Mouse (Mus musculus): ENCODE data around the gene Opcml. TPM values are rescaled to one million over a fixed set of nuclear protein-coding genes. Genes with fewer than 3 reads are reported as not detected.
A peak's percentile ranks its signal among the peaks of the same experiment; 100 is the strongest.

Gene Opcml
- polyA plus RNA-seq, 1 experiment from 2014 or later, result 0.97 TPM

GRCm38 (mm10) chr9:28181916-28182315, 391.3 kb downstream of the Opcml start:
- Histone ChIP-seq H3K9ac (ENCODE audit: low read depth, low read length) (no peak overlapping the region), H3K4me3 (replicated peaks; ENCODE audit: low read depth, low read length) (no peak overlapping the region), H3K4me1 (replicated peaks; ENCODE audit: insufficient read depth, low read length) (no peaks in the 10 kb centered on the region), H3K4me2 (ENCODE audit: low read length) (no peak overlapping the region), H3K27ac (no peak overlapping the region), H3K9me3 (replicated peaks; ENCODE audit: low read length) (no peaks in the 10 kb centered on the region), H3K36me3 (ENCODE audit: insufficient read depth, low read length) (no peaks in the 10 kb centered on the region), H3K27me3 (ENCODE audit: insufficient read depth, low read length) (no peaks in the 10 kb centered on the region)
- ATAC-seq (replicated peaks; ENCODE audit: low FRiP score, low read depth) (no peak), DNase-seq (ENCODE audit: low spot score) (no peak)
- TF ChIP-seq CTCF (IDR thresholded peaks at IDR 0.05; ENCODE audit: low read depth), result no peak
- 60% methylated on average over 7 of the region's 7 CpGs for WGBS

- Histone ChIP-seq H3K36me3 (ENCODE audit: insufficient read depth, low read length) (no peaks in the 10 kb centered on the region), H3K9ac (ENCODE audit: low read depth, low read length) (no peak overlapping the region), H3K4me1 (replicated peaks; ENCODE audit: insufficient read depth, low read length) (no peaks in the 10 kb centered on the region), H3K4me2 (ENCODE audit: low read length) (no peak overlapping the region), H3K9me3 (replicated peaks; ENCODE audit: low read length) (no peaks in the 10 kb centered on the region), H3K27ac (no peak overlapping the region), H3K27me3 (ENCODE audit: insufficient read depth, low read length) (no peaks in the 10 kb centered on the region), H3K4me3 (replicated peaks; ENCODE audit: low read depth, low read length) (no peak overlapping the region)
- whole genome bisulfite sequencing, result 79% methylated on average over 2 of the region's 2 CpGs
- DNase-seq (ENCODE audit: low spot score) (no peak), ATAC-seq (replicated peaks; ENCODE audit: low FRiP score, low read depth) (no peak)
- no peak for TF ChIP-seq CTCF (IDR thresholded peaks at IDR 0.05; ENCODE audit: low read depth)
Measured at GRCm38 (mm10) chr9:28190226-28190625, 399.7 kb downstream of the Opcml start.

GRCm38 (mm10) chr9:28190751-28191150, 400.2 kb downstream of the Opcml start:
- Histone ChIP-seq H3K27me3 (ENCODE audit: insufficient read depth, low read length) (no peaks in the 10 kb centered on the region), H3K4me2 (ENCODE audit: low read length) (no peak overlapping the region), H3K27ac (no peak overlapping the region), H3K9ac (ENCODE audit: low read depth, low read length) (no peak overlapping the region), H3K4me3 (replicated peaks; ENCODE audit: low read depth, low read length) (no peak overlapping the region), H3K4me1 (replicated peaks; ENCODE audit: insufficient read depth, low read length) (no peaks in the 10 kb centered on the region), H3K36me3 (ENCODE audit: insufficient read depth, low read length) (no peaks in the 10 kb centered on the region), H3K9me3 (replicated peaks; ENCODE audit: low read length) (no peaks in the 10 kb centered on the region)
- DNase-seq (ENCODE audit: low spot score), result no peak
- ATAC-seq (replicated peaks; ENCODE audit: low FRiP score, low read depth), result no peak
- TF ChIP-seq CTCF (IDR thresholded peaks at IDR 0.05; ENCODE audit: low read depth), result no peak
- whole genome bisulfite sequencing, result 80% methylated on average over 1 of the region's 1 CpGs

- H3K36me3 ChIP-seq (ENCODE audit: insufficient read depth, low read length), result no peaks in the 10 kb centered on the region
- no peak overlapping the region for H3K4me3 ChIP-seq (replicated peaks; ENCODE audit: low read depth, low read length)
- 79% methylated on average over 2 of the region's 2 CpGs for WGBS
- H3K27me3 ChIP-seq (ENCODE audit: insufficient read depth, low read length), result no peaks in the 10 kb centered on the region
- no peaks in the 10 kb centered on the region for H3K4me1 ChIP-seq (replicated peaks; ENCODE audit: insufficient read depth, low read length)
- H3K9ac ChIP-seq (ENCODE audit: low read depth, low read length), result no peak overlapping the region
- H3K4me2 ChIP-seq (ENCODE audit: low read length), result no peak overlapping the region
- ATAC-seq (replicated peaks; ENCODE audit: low FRiP score, low read depth) (no peak), DNase-seq (ENCODE audit: low spot score) (no peak)
- no peak overlapping the region for H3K27ac ChIP-seq
- TF ChIP-seq CTCF (IDR thresholded peaks at IDR 0.05; ENCODE audit: low read depth), result no peak
- no peaks in the 10 kb centered on the region for H3K9me3 ChIP-seq (replicated peaks; ENCODE audit: low read length)
Measured at GRCm38 (mm10) chr9:28196550-28196949, 406.0 kb downstream of the Opcml start.

- no peak overlapping the region for H3K4me2 ChIP-seq (ENCODE audit: low read length)
- no peak overlapping the region for H3K9ac ChIP-seq (ENCODE audit: low read depth, low read length)
- no peak overlapping the region for H3K27ac ChIP-seq
- ATAC-seq (replicated peaks; ENCODE audit: low FRiP score, low read depth), result no peak
- WGBS, result 46% methylated on average over 2 of the region's 2 CpGs
- no peak for DNase-seq (ENCODE audit: low spot score)
- H3K9me3 ChIP-seq (replicated peaks; ENCODE audit: low read length), result no peaks in the 10 kb centered on the region
- H3K27me3 ChIP-seq (ENCODE audit: insufficient read depth, low read length), result no peaks in the 10 kb centered on the region
- H3K36me3 ChIP-seq (ENCODE audit: insufficient read depth, low read length), result no peaks in the 10 kb centered on the region
- H3K4me1 ChIP-seq (replicated peaks; ENCODE audit: insufficient read depth, low read length), result no peaks in the 10 kb centered on the region
- no peak overlapping the region for H3K4me3 ChIP-seq (replicated peaks; ENCODE audit: low read depth, low read length)
- no peak for TF ChIP-seq CTCF (IDR thresholded peaks at IDR 0.05; ENCODE audit: low read depth)
Measured at GRCm38 (mm10) chr9:28197061-28197460, 406.5 kb downstream of the Opcml start.

GRCm38 (mm10) chr9:28197631-28198030, 407.1 kb downstream of the Opcml start:
- ATAC-seq (replicated peaks; ENCODE audit: low FRiP score, low read depth), result no peak
- peak; percentile 85 for TF ChIP-seq CTCF (IDR thresholded peaks at IDR 0.05; ENCODE audit: low read depth)
- DNase-seq (ENCODE audit: low spot score), result peak; percentile 67
- no peak overlapping the region for H3K4me2 ChIP-seq (ENCODE audit: low read length)
- no peaks in the 10 kb centered on the region for H3K4me1 ChIP-seq (replicated peaks; ENCODE audit: insufficient read depth, low read length)
- no peak overlapping the region for H3K4me3 ChIP-seq (replicated peaks; ENCODE audit: low read depth, low read length)
- no peaks in the 10 kb centered on the region for H3K27me3 ChIP-seq (ENCODE audit: insufficient read depth, low read length)
- H3K9ac ChIP-seq (ENCODE audit: low read depth, low read length), result no peak overlapping the region
- WGBS, result 25% methylated on average over 3 of the region's 3 CpGs
- H3K27ac ChIP-seq, result no peak overlapping the region
- H3K36me3 ChIP-seq (ENCODE audit: insufficient read depth, low read length), result no peaks in the 10 kb centered on the region
- no peaks in the 10 kb centered on the region for H3K9me3 ChIP-seq (replicated peaks; ENCODE audit: low read length)

- ATAC-seq (replicated peaks; ENCODE audit: low FRiP score, low read depth) (no peak), DNase-seq (ENCODE audit: low spot score) (no peak)
- Histone ChIP-seq H3K9me3 (replicated peaks; ENCODE audit: low read length) (no peaks in the 10 kb centered on the region), H3K4me2 (ENCODE audit: low read length) (no peak overlapping the region), H3K36me3 (ENCODE audit: insufficient read depth, low read length) (no peaks in the 10 kb centered on the region), H3K27ac (no peak overlapping the region), H3K4me3 (replicated peaks; ENCODE audit: low read depth, low read length) (no peak overlapping the region), H3K4me1 (replicated peaks; ENCODE audit: insufficient read depth, low read length) (no peaks in the 10 kb centered on the region), H3K27me3 (ENCODE audit: insufficient read depth, low read length) (no peaks in the 10 kb centered on the region), H3K9ac (ENCODE audit: low read depth, low read length) (no peak overlapping the region)
- no peak for TF ChIP-seq CTCF (IDR thresholded peaks at IDR 0.05; ENCODE audit: low read depth)
- WGBS, result 83% methylated on average over 5 of the region's 5 CpGs
Measured at GRCm38 (mm10) chr9:28198106-28198694, 407.6 kb downstream of the Opcml start.

Data from kidney, postnatal 0 days (tissue).